Mouse (Mus musculus) G1E (cell line): ENCODE measurements around the gene Ppp2r5e. TPM values are rescaled to one million over a fixed set of nuclear protein-coding genes. Genes with fewer than 3 reads are reported as not detected.

ENCODE experiments used
- ATAC-seq: 2 replicates; pipeline ENCODE4 v1.8.0; 2016; ENCODE audit warnings: mild to moderate bottlenecking; ENCODE audit not compliant: insufficient number of reproducible peaks, poor library complexity, low FRiP score, severe bottlenecking; ENCODE audit errors: extremely low read depth
- DNase-seq: peaks from one replicate; pipeline ENCODE4 v3.0.0; 2012; ENCODE audit warnings: low spot score
- H3K27me3 ChIP-seq: 2 replicates; pipeline ENCODE4 v1.6.1; 2012; ENCODE audit warnings: mild to moderate bottlenecking, low read length, inconsistent platforms; ENCODE audit not compliant: insufficient read depth
- H3K36me3 ChIP-seq: replicated peaks from 2 replicates; pipeline ENCODE3; 2012; ENCODE audit warnings: mild to moderate bottlenecking, inconsistent platforms
- H3K4me1 ChIP-seq: 2 replicates; pipeline ENCODE4 v1.6.1; 2012; ENCODE audit warnings: low read depth, low read length, inconsistent platforms, mixed read lengths; ENCODE audit not compliant: insufficient read depth
- H3K4me3 ChIP-seq: 2 replicates; pipeline ENCODE4 v1.5.1; 2012; ENCODE audit warnings: low read depth, mild to moderate bottlenecking, inconsistent platforms, low read length, moderate library complexity, mixed read lengths
- H3K9me3 ChIP-seq: replicated peaks from 2 replicates; pipeline ENCODE4 v1.6.1; 2012; ENCODE audit warnings: inconsistent platforms
- CTCF ChIP-seq: IDR thresholded peaks from 2 replicates; pipeline ENCODE4 v1.5.1; 2012; ENCODE audit warnings: low read depth, low read length, inconsistent platforms, mixed read lengths
- GATA1 ChIP-seq: IDR thresholded peaks from 2 replicates; pipeline ENCODE4 v1.6.1; 2012; ENCODE audit warnings: borderline replicate concordance, low read length, inconsistent platforms, mixed read lengths
- GATA2 ChIP-seq: IDR thresholded peaks from 2 replicates; pipeline ENCODE4 v1.6.1; 2012; ENCODE audit warnings: low read depth, low read length, inconsistent platforms, borderline replicate concordance
- POLR2AphosphoS5 ChIP-seq: IDR thresholded peaks from 2 replicates; pipeline ENCODE4 v1.6.1; 2012; ENCODE audit warnings: low read depth, low read length, inconsistent platforms; ENCODE audit not compliant: insufficient replicate concordance
- TAL1 ChIP-seq: conservative IDR thresholded peaks from 2 replicates; pipeline ENCODE4 v1.6.1; 2012; ENCODE audit warnings: low read depth, low read length, inconsistent platforms, mixed read lengths
- polyA plus RNA-seq: library from polyadenylated mRNA; stranded (reverse); fragments of >175 nt; gene quantifications from 2 replicates; pipeline ENCODE4 v1.2.3, GENCODE M21; 2012
- total RNA-seq, 2 experiments: library from RNA; stranded (forward) in 1 of 2; stranded (reverse) in 1 of 2; fragments of 200-1000 nt in 1 of 2; fragments of >200 nt in 1 of 2; fragmentation: Nextera tagmentation in 1 of 2; gene quantifications; 2 replicates each; pipeline ENCODE4 v1.2.3; 2014 to 2017

Gene Ppp2r5e
- total and polyA plus RNA-seq, 3 experiments: 20.4 to 74.6 (median 69.2) TPM

DNA sequence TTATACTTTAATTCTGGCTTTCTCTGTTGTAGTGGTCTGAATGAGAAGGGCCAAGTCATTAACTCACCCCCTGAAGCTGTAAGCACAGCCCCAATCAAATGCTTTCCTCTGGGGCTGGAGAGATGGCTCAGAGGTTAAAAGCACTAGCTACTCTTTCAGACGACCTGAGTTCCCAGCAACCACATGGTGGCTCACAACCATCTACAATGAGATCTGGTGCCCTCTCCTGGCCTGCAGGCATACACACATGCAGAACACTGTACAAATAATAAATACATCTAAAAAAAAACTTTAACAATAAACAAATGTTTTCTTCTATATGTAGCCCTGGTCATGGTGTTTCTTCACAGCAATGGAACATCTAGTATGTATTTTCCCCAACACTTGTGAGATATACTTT, 33.6 kb upstream of the Ppp2r5e start:
- ATAC-seq: no peak
- peaks cover 2% of the 10 kb centered on the region; the same call in 1 of the 2 replicates for H3K9me3 ChIP-seq
- no peak for TF ChIP-seq TAL1
- TF ChIP-seq GATA2: no peak
- TF ChIP-seq CTCF: no peak
- no peak for TF ChIP-seq POLR2AphosphoS5
- no peak for TF ChIP-seq GATA1
- DNase-seq: no peak
- no peak overlapping the region for H3K4me3 ChIP-seq
- H3K27me3 ChIP-seq: no peaks in the 10 kb centered on the region
- H3K4me1 ChIP-seq: no peaks in the 10 kb centered on the region; the same call in 1 of the 2 replicates
- peaks cover 30% of the 10 kb centered on the region for H3K36me3 ChIP-seq

DNA sequence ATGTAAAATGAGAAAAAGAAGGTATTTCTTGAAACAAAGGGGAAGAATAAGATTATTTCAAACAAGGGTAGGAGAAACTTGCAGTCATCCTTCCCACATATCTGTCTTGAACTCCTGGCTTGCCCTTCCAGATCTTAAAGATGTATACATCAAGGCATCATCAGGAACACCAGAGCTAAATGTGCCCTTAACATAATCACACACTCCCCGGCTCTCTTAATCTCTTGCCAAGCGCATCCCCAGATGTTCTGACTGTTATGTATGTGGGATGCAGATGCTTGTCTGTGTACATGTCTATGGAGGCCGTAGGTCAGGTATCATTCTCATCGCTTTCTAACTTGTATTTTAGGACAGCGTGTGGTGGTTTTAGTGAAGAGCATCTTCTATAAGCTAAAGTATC, 27.2 kb upstream of the Ppp2r5e start:
- ATAC-seq (peak; percentile 37; the same call in 1 of the 2 replicates), DNase-seq (no peak)
- Histone ChIP-seq H3K36me3 (no peaks in the 10 kb centered on the region), H3K4me3 (no peak overlapping the region), H3K27me3 (peaks cover 4% of the 10 kb centered on the region; the same call in 1 of the 2 replicates), H3K9me3 (peaks cover 10% of the 10 kb centered on the region), H3K4me1 (peaks cover 20% of the 10 kb centered on the region)
- TF ChIP-seq TAL1 (no peak), CTCF (no peak), GATA2 (no peak), POLR2AphosphoS5 (no peak), GATA1 (no peak)

DNA sequence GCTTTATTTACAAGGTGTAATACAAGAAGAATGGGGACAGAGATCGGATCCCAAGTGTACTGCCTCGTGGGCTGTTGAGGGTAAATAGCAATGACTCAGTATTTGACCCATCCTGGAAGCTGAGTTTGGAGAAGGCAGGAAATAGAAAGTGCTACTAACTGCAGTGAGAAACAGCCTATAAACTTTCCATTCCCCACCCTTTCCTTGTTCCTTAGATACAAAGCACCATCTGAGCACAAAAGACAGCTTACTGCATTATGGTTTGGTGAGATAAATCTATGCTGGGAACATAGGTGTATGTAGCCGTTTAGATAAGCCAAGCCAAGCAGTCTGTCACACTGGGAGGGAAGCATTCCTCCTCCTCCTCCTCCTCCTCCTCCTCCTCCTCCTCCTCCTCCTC, 26.8 kb upstream of the Ppp2r5e start:
- Histone ChIP-seq H3K9me3 (peaks cover 10% of the 10 kb centered on the region), H3K27me3 (peaks cover 8% of the 10 kb centered on the region; the same call in 1 of the 2 replicates), H3K36me3 (no peaks in the 10 kb centered on the region), H3K4me1 (peaks cover 21% of the 10 kb centered on the region), H3K4me3 (no peak overlapping the region)
- ATAC-seq (peak; percentile 74), DNase-seq (no peak)
- TF ChIP-seq GATA2 (no peak), POLR2AphosphoS5 (no peak), TAL1 (no peak; the same call in 1 of the 2 replicates)

DNA sequence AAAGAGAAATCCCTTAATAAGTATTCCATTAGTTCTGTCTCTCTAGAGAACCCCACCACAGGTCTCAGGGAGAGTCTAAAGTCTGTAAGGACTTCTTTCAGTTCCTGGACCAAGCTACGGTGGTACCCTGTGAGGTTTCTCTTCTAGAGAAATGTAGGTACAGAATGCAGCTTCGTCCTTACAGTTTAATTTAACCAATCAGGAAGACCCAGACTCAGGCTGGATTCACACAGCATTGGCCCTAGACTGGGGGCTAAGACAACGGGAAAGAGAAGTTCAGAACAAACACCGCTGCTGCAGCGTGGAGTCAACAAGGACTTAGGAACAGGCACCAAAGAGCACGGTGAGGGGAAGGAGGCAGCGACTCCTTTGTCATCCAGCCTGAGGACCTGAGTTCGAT, 20.8 kb upstream of the Ppp2r5e start:
- no peak overlapping the region for H3K4me3 ChIP-seq
- ATAC-seq (no peak), DNase-seq (no peak)
- H3K9me3 ChIP-seq: peaks cover 6% of the 10 kb centered on the region
- TF ChIP-seq GATA2 (no peak), CTCF (no peak), POLR2AphosphoS5 (no peak), GATA1 (no peak), TAL1 (no peak)
- peaks cover 13% of the 10 kb centered on the region for H3K27me3 ChIP-seq
- H3K36me3 ChIP-seq: no peaks in the 10 kb centered on the region
- H3K4me1 ChIP-seq: peaks cover 12% of the 10 kb centered on the region

DNA sequence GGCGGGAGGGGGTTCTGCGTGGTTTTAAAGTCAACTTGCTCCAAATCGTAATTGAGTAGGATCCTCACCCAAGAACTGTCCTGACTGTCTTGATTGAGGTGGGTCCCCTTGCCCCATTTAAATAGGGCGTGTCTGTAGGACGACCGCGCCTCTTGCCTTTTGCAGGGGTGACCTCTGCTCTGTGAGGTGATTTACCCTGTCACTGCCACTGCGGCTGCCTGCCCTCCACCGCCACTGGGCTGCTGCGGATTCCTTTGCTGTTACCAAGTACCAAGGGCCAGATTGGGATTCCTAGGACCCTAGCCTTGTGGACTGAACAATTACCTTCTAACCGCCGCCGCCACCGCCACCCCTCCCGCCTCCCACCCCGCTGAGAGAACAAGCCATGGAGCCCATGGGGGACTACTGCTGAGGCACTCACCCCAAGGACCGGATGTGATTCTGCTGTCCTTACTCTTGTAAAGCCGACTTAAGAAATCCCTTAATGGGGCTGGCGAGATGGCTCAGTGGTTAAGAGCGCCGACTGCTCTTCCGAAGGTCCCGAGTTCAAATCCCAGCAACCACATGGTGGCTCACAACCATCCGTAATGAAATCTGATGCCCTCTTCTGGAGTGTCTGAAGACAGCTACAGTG, 20.2 kb upstream of the Ppp2r5e start:
- H3K9me3 ChIP-seq: peaks cover 2% of the 10 kb centered on the region
- TF ChIP-seq GATA2 (no peak), POLR2AphosphoS5 (no peak), GATA1 (no peak), TAL1 (no peak), CTCF (no peak)
- H3K27me3 ChIP-seq: peaks cover 13% of the 10 kb centered on the region
- no peak for DNase-seq
- H3K4me1 ChIP-seq: peaks cover 11% of the 10 kb centered on the region
- H3K36me3 ChIP-seq: no peaks in the 10 kb centered on the region
- no peak overlapping the region for H3K4me3 ChIP-seq
- ATAC-seq: no peak

DNA sequence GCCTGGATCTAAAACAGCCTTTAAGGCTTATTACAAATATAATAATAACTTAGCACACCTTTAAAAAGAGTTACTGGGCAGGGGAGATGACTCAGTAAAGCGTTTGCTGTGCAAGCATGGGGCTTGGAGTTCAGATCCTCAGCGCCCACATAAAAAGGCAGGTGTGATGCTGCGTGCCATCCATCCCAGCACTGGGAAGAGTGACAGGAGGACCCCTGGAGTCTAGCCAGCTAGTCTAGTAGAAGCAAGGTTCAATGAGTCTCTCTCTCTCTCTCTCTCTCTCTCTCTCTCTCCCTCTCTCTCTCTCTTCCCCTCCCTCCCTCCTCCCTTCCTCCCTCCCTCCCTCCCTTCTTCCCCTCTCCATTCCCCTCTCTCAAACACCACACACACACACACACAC, 19.5 kb upstream of the Ppp2r5e start:
- no peak for ATAC-seq
- H3K36me3 ChIP-seq: no peaks in the 10 kb centered on the region
- H3K9me3 ChIP-seq: peaks cover 2% of the 10 kb centered on the region
- DNase-seq: no peak
- H3K4me1 ChIP-seq: peaks cover 11% of the 10 kb centered on the region
- H3K27me3 ChIP-seq: peaks cover 18% of the 10 kb centered on the region
- TF ChIP-seq POLR2AphosphoS5: no peak
- TF ChIP-seq GATA1: no peak
- no peak overlapping the region for H3K4me3 ChIP-seq
